Mouse (Mus musculus) adrenal gland, postnatal 25 days (tissue): ENCODE data around the gene Nuak2. TPM values are rescaled to one million over a fixed set of nuclear protein-coding genes. Genes with fewer than 3 reads are reported as not detected.

Source experiments
- DNase-seq: peaks from one replicate; pipeline ENCODE4 v3.0.0; 2021; ENCODE audit warnings: mixed read lengths
- total RNA-seq: library from RNA; stranded (reverse); gene quantifications from 2 replicates; pipeline ENCODE4 v1.2.3, GENCODE M21; 2021

Gene Nuak2
- total RNA-seq, 1 experiment from 2014 or later = 2.4 TPM

DNA sequence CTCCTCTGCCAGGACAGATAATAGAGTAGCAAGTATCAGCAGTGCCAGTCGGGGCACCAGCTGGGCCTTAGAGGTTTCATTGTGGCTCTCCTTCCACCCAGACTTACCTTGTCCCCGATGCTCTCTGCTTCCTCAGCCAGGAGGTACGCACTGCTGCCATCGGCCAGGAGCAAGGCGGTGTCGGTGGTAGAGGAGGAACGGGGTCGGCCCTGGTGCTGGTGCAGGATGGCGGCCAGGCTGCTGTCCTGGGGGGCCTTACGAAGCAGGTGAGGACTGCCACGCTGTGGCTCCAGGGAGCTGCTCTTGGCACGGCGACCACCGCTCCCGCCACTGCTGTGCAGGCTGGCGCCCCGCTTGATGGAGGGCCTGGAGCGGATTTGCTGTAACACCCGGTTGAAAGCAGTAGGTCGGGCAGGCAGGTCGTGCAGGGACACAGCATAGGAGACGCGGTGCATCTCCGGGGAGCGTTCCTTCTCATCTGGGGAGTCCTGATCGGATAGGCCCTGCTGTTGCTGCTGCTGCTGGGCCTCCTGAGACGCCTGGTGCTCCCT, 64.7 kb downstream of the Nuak2 start:
- DNase-seq = no peak

DNA sequence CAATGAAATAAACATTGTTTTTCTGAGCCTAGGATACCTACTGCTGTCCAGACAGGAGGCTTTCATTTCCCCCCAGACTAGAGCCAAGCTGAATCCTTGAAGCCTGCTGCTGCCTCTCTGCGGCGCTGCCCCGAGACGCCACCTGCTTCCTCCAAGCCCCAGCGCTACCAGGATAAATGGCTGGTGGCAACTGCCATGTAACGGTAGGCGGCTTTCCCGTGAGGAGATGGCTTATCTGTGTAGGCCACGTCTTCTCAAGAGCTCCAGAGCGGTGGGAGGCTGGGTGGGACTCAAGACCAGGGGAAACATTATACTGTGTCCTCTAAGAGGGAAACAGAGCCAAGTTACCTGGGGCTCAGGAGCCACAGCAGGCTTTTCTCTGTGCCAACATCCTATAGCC, 66.0 kb downstream of the Nuak2 start:
- DNase-seq = no peak

Other genes starting within 250 kb of the Nuak2 start
- gene Mfsd4a, start 248.1 kb upstream of the Nuak2 start, total RNA-seq = 29.5 and 29.9 TPM in 2 replicates
- gene Cdk18, start 176.4 kb upstream of the Nuak2 start, total RNA-seq = 16.5 and 18.0 TPM in 2 replicates
- not detected in 2 replicates for gene Lemd1, start 124.7 kb upstream of the Nuak2 start, total RNA-seq
- not detected in 2 replicates for gene AC124108.1, start 124.7 kb upstream of the Nuak2 start, total RNA-seq
- gene Gm10188, start 86.4 kb upstream of the Nuak2 start, total RNA-seq = not detected in 2 replicates
- 116 and 153 TPM in 2 replicates for gene Klhdc8a, start 17.5 kb upstream of the Nuak2 start, total RNA-seq
- 8.4 and 8.6 TPM in 2 replicates for gene Tmcc2, start 75.2 kb downstream of the Nuak2 start, total RNA-seq
- gene Dstyk, start 101.4 kb downstream of the Nuak2 start, total RNA-seq = 20.7 and 26.8 TPM in 2 replicates
- gene Rbbp5, start 161.2 kb downstream of the Nuak2 start, total RNA-seq = 36.5 and 42.1 TPM in 2 replicates
- 3.9 and 5.3 TPM in 2 replicates for gene Tmem81, start 190.1 kb downstream of the Nuak2 start, total RNA-seq
- not detected in 2 replicates for gene Cntn2, start 227.1 kb downstream of the Nuak2 start, total RNA-seq